Mouse (Mus musculus): ENCODE measurements around the gene Gpank1. TPM values are rescaled to one million over a fixed set of nuclear protein-coding genes. Genes with fewer than 3 reads are reported as not detected.
"Not testable (repeated sequence)": the region's sequence is repeated elsewhere in the genome, so short reads cannot be mapped to it uniquely, and the experiment has no call there.

The Gpank1 gene
- polyA plus RNA-seq, 1 experiment from 2014 or later = 31.2 TPM

- no peak for DNase-seq (ENCODE audit: low spot score)
Measured at GRCm38 (mm10) chr17:35097164-35097655, 24.0 kb upstream of the Gpank1 start.

GRCm38 (mm10) chr17:35100196-35100765, 21.0 kb upstream of the Gpank1 start:
- DNase-seq (ENCODE audit: low spot score) = no peak

GRCm38 (mm10) chr17:35101161-35101560, 20.1 kb upstream of the Gpank1 start:
- no peak for DNase-seq (ENCODE audit: low spot score)

GRCm38 (mm10) chr17:35102299-35102698, 19.0 kb upstream of the Gpank1 start:
- DNase-seq (ENCODE audit: low spot score) = no peak

- DNase-seq (ENCODE audit: low spot score) = no peak
Measured at GRCm38 (mm10) chr17:35103221-35103690, 18.0 kb upstream of the Gpank1 start.

GRCm38 (mm10) chr17:35104079-35104478, 17.2 kb upstream of the Gpank1 start:
- DNase-seq (ENCODE audit: low spot score) = no peak

- no peak for DNase-seq (ENCODE audit: low spot score)
Measured at GRCm38 (mm10) chr17:35104754-35105153, 16.5 kb upstream of the Gpank1 start.

- peak; percentile 40 for DNase-seq (ENCODE audit: low spot score)
Measured at GRCm38 (mm10) chr17:35105740-35106389, 15.4 kb upstream of the Gpank1 start.

GRCm38 (mm10) chr17:35106522-35106921, 14.7 kb upstream of the Gpank1 start:
- no peak for DNase-seq (ENCODE audit: low spot score)

- no peak for DNase-seq (ENCODE audit: low spot score)
Measured at GRCm38 (mm10) chr17:35108097-35108496, 13.2 kb upstream of the Gpank1 start, which contains the start of gene Ly6g5c. Gene Ly6g5c (plus strand): TSS chr17:35108279.

GRCm38 (mm10) chr17:35111774-35112173, 9.5 kb upstream of the Gpank1 start:
- no peak for DNase-seq (ENCODE audit: low spot score)

GRCm38 (mm10) chr17:35115046-35116019, 5.9 kb upstream of the Gpank1 start, which contains the start of gene Ly6g5b:
Gene Ly6g5b (minus strand): TSS chr17:35115428.
- peak; percentile 38 for DNase-seq (ENCODE audit: low spot score)

- no peak for DNase-seq (ENCODE audit: low spot score)
Measured at GRCm38 (mm10) chr17:35120745-35121142, 511 bp upstream of the Gpank1 start.

- DNase-seq (ENCODE audit: low spot score) = peak; percentile 68
Measured at GRCm38 (mm10) chr17:35121871-35122303, 632 bp downstream of the Gpank1 start, which contains the start of gene Csnk2b. Gene Csnk2b (minus strand): TSS chr17:35122053.

- DNase-seq (ENCODE audit: low spot score) = not testable (repeated sequence)
Measured at GRCm38 (mm10) chr17:35123287-35123686, 2.0 kb downstream of the Gpank1 start.

GRCm38 (mm10) chr17:35124261-35124896, 3.1 kb downstream of the Gpank1 start:
- DNase-seq (ENCODE audit: low spot score) = not testable (repeated sequence)

GRCm38 (mm10) chr17:35125081-35125480, 3.8 kb downstream of the Gpank1 start:
- DNase-seq (ENCODE audit: low spot score) = no peak

- no peak for DNase-seq (ENCODE audit: low spot score)
Measured at GRCm38 (mm10) chr17:35125578-35125977, 4.3 kb downstream of the Gpank1 start.

GRCm38 (mm10) chr17:35126206-35126611, 5.0 kb downstream of the Gpank1 start, which contains the start of gene D17H6S53E:
Gene D17H6S53E (plus strand): TSS chr17:35126373.
- peak; percentile 90 for DNase-seq (ENCODE audit: low spot score)

GRCm38 (mm10) chr17:35127017-35127416, 5.8 kb downstream of the Gpank1 start:
- DNase-seq (ENCODE audit: low spot score) = no peak

GRCm38 (mm10) chr17:35128996-35129395, 7.7 kb downstream of the Gpank1 start:
- DNase-seq (ENCODE audit: low spot score) = no peak
